Comparison of ENCODE assay signal across 8 mouse cellular contexts in the genomic region with DNA sequence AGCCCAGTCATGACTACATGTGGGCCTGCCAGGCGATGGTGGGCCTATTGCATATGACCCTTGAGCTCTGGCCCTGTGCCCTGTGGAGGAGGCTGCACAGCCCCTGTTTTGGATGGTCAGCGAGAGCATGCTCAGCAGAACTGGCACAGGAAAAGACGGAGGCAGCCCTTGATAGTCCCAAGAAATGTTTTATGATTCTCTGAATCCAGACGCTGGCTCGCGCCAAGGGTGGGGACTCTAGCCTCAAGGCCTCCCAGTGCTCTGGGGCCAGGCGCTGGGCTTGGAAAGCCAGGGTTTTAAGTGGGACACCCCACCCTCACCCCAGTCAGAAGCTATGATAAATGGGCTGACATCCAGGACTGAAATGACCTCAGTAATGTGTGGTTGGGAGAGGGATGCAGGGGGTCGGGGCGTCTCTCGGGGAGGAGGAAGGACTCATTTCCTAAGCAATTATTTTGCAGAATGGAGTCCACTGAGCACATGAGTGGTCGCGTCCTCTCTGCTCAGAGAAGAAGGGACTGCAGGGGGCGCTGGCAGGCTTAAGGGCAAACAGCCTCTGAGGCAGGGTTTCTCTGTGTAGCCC. TPM values are rescaled to one million over a fixed set of nuclear protein-coding genes. Genes with fewer than 3 reads are reported as not detected.
DNase-seq lines count a peak whose midpoint lies in the region; ATAC-seq and TF ChIP-seq lines count a peak whose summit lies in the region.

No protein-coding gene starts in this region.

- intact Hi-C loops in left cerebral cortex, postnatal 14 days (cut with DNase I) = loop anchor here (5.0 kb wide), 1 partner anchor 45 kb away; no protein-coding TSS in a partner anchor

- no peak for ATAC-seq in midbrain, postnatal 0 days (ENCODE audit: low FRiP score)
- no peak for ATAC-seq in midbrain, embryonic 13.5 days
- ATAC-seq in megakaryocyte-erythroid progenitor cell, adult 5-6 weeks (replicated peaks; ENCODE audit: low FRiP score, low TSS enrichment, poor library complexity, severe bottlenecking) = no peak

- H3K36me3 ChIP-seq in midbrain, postnatal 0 days (ENCODE audit: insufficient read depth, low read length) = no peaks in the 10 kb centered on the region
- H3K36me3 ChIP-seq in midbrain, embryonic 13.5 days = no peaks in the 10 kb centered on the region

- WGBS in midbrain, postnatal 0 days = 82% methylated on average over 13 of the region's 13 CpGs
- 88% methylated on average over 13 of the region's 13 CpGs for WGBS in midbrain, embryonic 13.5 days

- no peak overlapping the region for H3K27ac ChIP-seq in midbrain, postnatal 0 days (ENCODE audit: low read depth, low read length)
- no peak overlapping the region; the same call in 1 of the 2 replicates for H3K27ac ChIP-seq in midbrain, embryonic 13.5 days

- H3K4me2 ChIP-seq in midbrain, postnatal 0 days (ENCODE audit: low read depth, low read length, poor library complexity, severe bottlenecking) = no peak overlapping the region
- H3K4me2 ChIP-seq in midbrain, embryonic 13.5 days (replicated peaks) = no peak overlapping the region

- H3K4me1 ChIP-seq in midbrain, postnatal 0 days (ENCODE audit: insufficient read depth, low read length) = peaks cover 34% of the 10 kb centered on the region
- H3K4me1 ChIP-seq in midbrain, embryonic 13.5 days (replicated peaks) = peaks cover 61% of the 10 kb centered on the region

- no peak overlapping the region for H3K9ac ChIP-seq in midbrain, postnatal 0 days (replicated peaks; ENCODE audit: low read length, poor library complexity, severe bottlenecking)
- no peak overlapping the region for H3K9ac ChIP-seq in midbrain, embryonic 13.5 days (replicated peaks)

- no peaks in the 10 kb centered on the region for H3K27me3 ChIP-seq in midbrain, postnatal 0 days (ENCODE audit: insufficient read depth, low read length)
- H3K27me3 ChIP-seq in midbrain, embryonic 13.5 days = no peaks in the 10 kb centered on the region

- DNase-seq in midbrain, postnatal 0 days (ENCODE audit: low spot score) = no peak
- peak; percentile 65 to 77 for DNase-seq in heart, adult 18-20 months
- DNase-seq in kidney, postnatal 10 days = peak; percentile 82
- peak; percentile 79 for DNase-seq in lung, postnatal 36 days
- DNase-seq in embryo, embryonic 10.5 days (ENCODE audit: low spot score) = no peak
- DNase-seq in left cerebral cortex, postnatal 14 days (ENCODE audit: low spot score in 2 of 2) = no peak

- no peak overlapping the region for H3K4me3 ChIP-seq in midbrain, postnatal 0 days (ENCODE audit: low read depth, low read length)
- H3K4me3 ChIP-seq in midbrain, embryonic 13.5 days (replicated peaks) = no peak overlapping the region

- TF ChIP-seq CTCF in midbrain, postnatal 0 days (IDR thresholded peaks at IDR 0.05) = 0 out of 2 replicates have a peak, but pooled peaks have one; percentile 3

- H3K9me3 ChIP-seq in midbrain, postnatal 0 days (ENCODE audit: low read length) = no peaks in the 10 kb centered on the region
- H3K9me3 ChIP-seq in midbrain, embryonic 13.5 days = no peaks in the 10 kb centered on the region

RNA-seq across cellular contexts. Expression of a gene that starts 5.7 kb away (rescaled TPM):
- total RNA-seq in midbrain, postnatal 0 days (2014; rRNA removed) = 36.3 and 51.9 TPM in 2 replicates
- 23.2 and 23.7 TPM in 2 replicates for polyA plus RNA-seq in midbrain, postnatal 0 days (2015; fragmentation: Nextera tagmentation; extraction: Ambion mirVana)
- polyA plus RNA-seq in midbrain, embryonic 13.5 days (2015; fragmentation: Nextera tagmentation; extraction: Ambion mirVana) = 12.7 and 19.4 TPM in 2 replicates
- 100 to 1,000 TPM; 105 to 121 TPM for total RNA-seq in heart, adult 18-20 months (2021)
- total RNA-seq in megakaryocyte-erythroid progenitor cell, adult 5-6 weeks (2014; fragmentation: Nextera tagmentation) = 2.7 and 6.2 TPM in 2 replicates
- 3.3 and 3.8 TPM in 2 replicates for total RNA-seq in megakaryocyte-erythroid progenitor cell, adult 5-6 weeks (2017)
- 10 to 100 TPM; 80.9 to 84.3 TPM for total RNA-seq in left cerebral cortex, postnatal 14 days (2021)

Comparison
In these comparisons a context has a peak if more than half of its experiments do, and no peak if none do; other contexts are left out.
1. DNase-seq: peak in heart, adult 18-20 months (2 of 2), kidney, postnatal 10 days (single experiment) and lung, postnatal 36 days (single experiment); none in midbrain, postnatal 0 days (single experiment), embryo, embryonic 10.5 days (single experiment) and left cerebral cortex, postnatal 14 days (0 of 2).